Mouse (Mus musculus) midbrain, embryonic 14.5 days (tissue): ENCODE data around the gene Fat3. TPM values are rescaled to one million over a fixed set of nuclear protein-coding genes. Genes with fewer than 3 reads are reported as not detected.

Experiments
- ATAC-seq: fragments of 200-750 bp; cut with Nextera tagmentation; 2 replicates; pipeline ENCODE4 v1.8.0; 2017; ENCODE audit warnings: moderate number of reproducible peaks, moderate library complexity; ENCODE audit not compliant: low FRiP score, low TSS enrichment
- DNase-seq: peaks from one replicate; pipeline ENCODE4 v3.0.0-alpha.2; 2015
- H3K27ac ChIP-seq: fragments of 300-500 bp; sonication (generic); replicated peaks from 2 replicates; pipeline ENCODE4 v1.5.1; 2014; ENCODE audit warnings: mild to moderate bottlenecking, low read depth, low read length, moderate library complexity
- H3K27me3 ChIP-seq: fragments of 300-500 bp; sonication (generic); 2 replicates; pipeline ENCODE4 v1.6.1; 2014; ENCODE audit warnings: low read length, control low read depth, mixed read lengths; ENCODE audit not compliant: control insufficient read depth, insufficient read depth
- H3K36me3 ChIP-seq: fragments of 300-500 bp; sonication (generic); 2 replicates; pipeline ENCODE4 v1.6.1; 2014; ENCODE audit warnings: low read length, control low read depth; ENCODE audit not compliant: control insufficient read depth, insufficient read depth
- H3K4me1 ChIP-seq: fragments of 300-500 bp; sonication (generic); 2 replicates; pipeline ENCODE4 v1.6.1; 2014; ENCODE audit warnings: mild to moderate bottlenecking, antibody characterized with exemption, low read length, control low read depth; ENCODE audit not compliant: control insufficient read depth, insufficient read depth
- H3K4me2 ChIP-seq: fragments of 300-500 bp; sonication (generic); 2 replicates; pipeline ENCODE4 v1.6.1; 2014; ENCODE audit warnings: mild to moderate bottlenecking, low read length, moderate library complexity
- H3K4me3 ChIP-seq: fragments of 300-500 bp; sonication (generic); replicated peaks from 2 replicates; pipeline ENCODE4 v1.5.1; 2014; ENCODE audit warnings: low read depth, low read length
- H3K9ac ChIP-seq: fragments of 300-500 bp; sonication (generic); replicated peaks from 2 replicates; pipeline ENCODE4 v1.6.1; 2014; ENCODE audit warnings: mild to moderate bottlenecking, low read length, moderate library complexity
- H3K9me3 ChIP-seq: fragments of 300-500 bp; sonication (generic); 2 replicates; pipeline ENCODE4 v1.6.1; 2016; ENCODE audit warnings: low read length, control low read depth, mixed read lengths; ENCODE audit not compliant: control insufficient read depth
- WGBS: fragments of 180-500 bp; shearing (Covaris S2); extraction: QIAGEN DNeasy Blood & Tissue Kit; methylation state at CpG from one replicate; pipeline ENCODE4 v1.1.7; 2014; 5-methylcytosine and 5-hydroxymethylcytosine counted together
- polyA plus RNA-seq: library from polyadenylated mRNA; unstranded; fragments of >200 nt; fragmentation: Nextera tagmentation; extraction: Ambion mirVana; gene quantifications from 2 replicates; pipeline ENCODE4 v1.2.1, GENCODE M21; 2014

Gene Fat3
- polyA plus RNA-seq, 1 experiment from 2014 or later = 27.6 TPM

- Histone ChIP-seq H3K27me3 (no peaks in the 10 kb centered on the region), H3K9ac (no peak overlapping the region), H3K4me1 (peaks cover 41% of the 10 kb centered on the region), H3K36me3 (no peaks in the 10 kb centered on the region), H3K4me2 (no peak overlapping the region), H3K27ac (no peak overlapping the region), H3K9me3 (no peaks in the 10 kb centered on the region), H3K4me3 (no peak overlapping the region)
- DNase-seq (no peak), ATAC-seq (peak; percentile 11; the same call in 1 of the 2 replicates)
Observed at GRCm38 (mm10) chr9:16226545-16226944, 274.5 kb downstream of the Fat3 start.

- H3K27me3 ChIP-seq = no peaks in the 10 kb centered on the region
- H3K4me2 ChIP-seq = no peak overlapping the region
- H3K4me3 ChIP-seq = no peak overlapping the region
- H3K9me3 ChIP-seq = no peaks in the 10 kb centered on the region
- H3K4me1 ChIP-seq = peaks cover 26% of the 10 kb centered on the region
- peak; percentile 73 for DNase-seq
- 36% methylated on average over 5 of the region's 5 CpGs for WGBS
- ATAC-seq = no peak
- no peaks in the 10 kb centered on the region for H3K36me3 ChIP-seq
- no peak overlapping the region for H3K9ac ChIP-seq
- H3K27ac ChIP-seq = 0 out of 2 replicates have a peak overlapping the region, but pooled peaks have one; percentile 14
Observed at GRCm38 (mm10) chr9:16221885-16222284, 279.2 kb downstream of the Fat3 start.

GRCm38 (mm10) chr9:16216235-16216634 is 284.9 kb downstream of the Fat3 start:
- DNase-seq (no peak), ATAC-seq (no peak)
- no peak overlapping the region for H3K9ac ChIP-seq
- no peaks in the 10 kb centered on the region for H3K9me3 ChIP-seq
- H3K4me1 ChIP-seq = peaks cover 22% of the 10 kb centered on the region; the same call in 1 of the 2 replicates
- WGBS = 61% methylated on average over 6 of the region's 6 CpGs
- no peak overlapping the region for H3K4me2 ChIP-seq
- H3K36me3 ChIP-seq = no peaks in the 10 kb centered on the region
- peak overlapping the region; percentile 53; the same call in 1 of the 2 replicates for H3K27ac ChIP-seq
- no peaks in the 10 kb centered on the region for H3K27me3 ChIP-seq
- H3K4me3 ChIP-seq = no peak overlapping the region

- H3K27ac ChIP-seq = peak overlapping the region; percentile 53
- H3K27me3 ChIP-seq = no peaks in the 10 kb centered on the region
- no peaks in the 10 kb centered on the region for H3K36me3 ChIP-seq
- 45% methylated on average over 7 of the region's 7 CpGs for WGBS
- ATAC-seq (peak; percentile 63; the same call in 1 of the 2 replicates), DNase-seq (peak; percentile 69)
- no peak overlapping the region for H3K4me2 ChIP-seq
- H3K4me3 ChIP-seq = no peak overlapping the region
- H3K4me1 ChIP-seq = peaks cover 22% of the 10 kb centered on the region; the same call in 1 of the 2 replicates
- no peak overlapping the region for H3K9ac ChIP-seq
- H3K9me3 ChIP-seq = no peaks in the 10 kb centered on the region
Observed at GRCm38 (mm10) chr9:16214731-16215681, 286.1 kb downstream of the Fat3 start.

- WGBS = 58% methylated on average over 1 of the region's 1 CpGs
- ATAC-seq (no peak), DNase-seq (no peak)
- no peak overlapping the region for H3K4me3 ChIP-seq
- no peaks in the 10 kb centered on the region for H3K36me3 ChIP-seq
- peaks cover 22% of the 10 kb centered on the region; the same call in 1 of the 2 replicates for H3K4me1 ChIP-seq
- H3K9ac ChIP-seq = no peak overlapping the region
- no peaks in the 10 kb centered on the region for H3K27me3 ChIP-seq
- H3K27ac ChIP-seq = no peak overlapping the region
- H3K9me3 ChIP-seq = no peaks in the 10 kb centered on the region
- H3K4me2 ChIP-seq = no peak overlapping the region
Observed at GRCm38 (mm10) chr9:16213324-16213723, 287.8 kb downstream of the Fat3 start.

GRCm38 (mm10) chr9:16212628-16213027 is 288.5 kb downstream of the Fat3 start:
- 46% methylated on average over 3 of the region's 3 CpGs for WGBS
- ATAC-seq (no peak), DNase-seq (peak; percentile 32)
- Histone ChIP-seq H3K4me3 (no peak overlapping the region), H3K27me3 (no peaks in the 10 kb centered on the region), H3K9me3 (no peaks in the 10 kb centered on the region), H3K4me1 (peaks cover 22% of the 10 kb centered on the region; the same call in 1 of the 2 replicates), H3K4me2 (no peak overlapping the region), H3K36me3 (no peaks in the 10 kb centered on the region), H3K9ac (no peak overlapping the region), H3K27ac (no peak overlapping the region)

GRCm38 (mm10) chr9:16212163-16212562 is 288.9 kb downstream of the Fat3 start:
- Histone ChIP-seq H3K27ac (0 out of 2 replicates have a peak overlapping the region, but pooled peaks have one; percentile 10), H3K36me3 (no peaks in the 10 kb centered on the region), H3K4me2 (no peak overlapping the region), H3K4me1 (peaks cover 22% of the 10 kb centered on the region; the same call in 1 of the 2 replicates), H3K9me3 (no peaks in the 10 kb centered on the region), H3K27me3 (no peaks in the 10 kb centered on the region), H3K4me3 (no peak overlapping the region), H3K9ac (no peak overlapping the region)
- no peak for ATAC-seq
- DNase-seq = no peak
- WGBS = 67% methylated on average over 4 of the region's 4 CpGs

GRCm38 (mm10) chr9:16211468-16211867 is 289.6 kb downstream of the Fat3 start:
- ATAC-seq = no peak
- 77% methylated on average over 3 of the region's 3 CpGs for WGBS
- H3K27me3 ChIP-seq = no peaks in the 10 kb centered on the region
- no peak overlapping the region for H3K27ac ChIP-seq
- no peak overlapping the region for H3K9ac ChIP-seq
- H3K4me2 ChIP-seq = no peak overlapping the region
- no peaks in the 10 kb centered on the region for H3K36me3 ChIP-seq
- H3K4me1 ChIP-seq = peaks cover 22% of the 10 kb centered on the region; the same call in 1 of the 2 replicates
- no peak for DNase-seq
- no peaks in the 10 kb centered on the region for H3K9me3 ChIP-seq
- H3K4me3 ChIP-seq = no peak overlapping the region
